Mouse (Mus musculus) CH12.LX (cell line): ENCODE data around the gene Anxa11.
"Not testable (repeated sequence)": the region's sequence is repeated elsewhere in the genome, so short reads cannot be mapped to it uniquely, and the experiment has no call there.

Experiments
- CTCF ChIP-seq, 2 experiments: IDR thresholded peaks in 1 of 2; conservative IDR thresholded peaks in 1 of 2; 2 replicates each; pipeline ENCODE4 v1.5.1; 2011 to 2012; ENCODE audit warnings: low read depth in 2 of 2, low read length in 2 of 2, improper control_type of control experiment in 1 of 2, inconsistent platforms in 1 of 2, mild to moderate bottlenecking in 1 of 2, moderate library complexity in 1 of 2
- E2F4 ChIP-seq: IDR thresholded peaks from 2 replicates; pipeline ENCODE4 v1.6.1; 2011; ENCODE audit warnings: low read depth, low read length, improper control_type of control experiment; ENCODE audit not compliant: insufficient replicate concordance
- HCFC1 ChIP-seq: IDR thresholded peaks from 2 replicates; pipeline ENCODE4 v1.6.1; 2012; ENCODE audit warnings: low read depth, mild to moderate bottlenecking, inconsistent platforms, low read length, improper control_type of control experiment
- KAT2A ChIP-seq: IDR thresholded peaks from 2 replicates; pipeline ENCODE4 v1.6.1; 2012; ENCODE audit warnings: low read length, improper control_type of control experiment, inconsistent platforms; ENCODE audit not compliant: insufficient replicate concordance
- POLR2A ChIP-seq: IDR thresholded peaks from 2 replicates; pipeline ENCODE4 v1.6.1; 2011; ENCODE audit warnings: low read depth, mild to moderate bottlenecking, improper control_type of control experiment, low read length
- TBP ChIP-seq: conservative IDR thresholded peaks from 2 replicates; pipeline ENCODE4 v1.6.1; 2011; ENCODE audit warnings: low read depth, low read length, improper control_type of control experiment
- ZC3H11A ChIP-seq: IDR thresholded peaks from 2 replicates; pipeline ENCODE4 v1.6.1; 2012; ENCODE audit warnings: low read depth, mild to moderate bottlenecking, inconsistent platforms, low read length, improper control_type of control experiment

- not testable (repeated sequence) for TF ChIP-seq CTCF (conservative IDR thresholded peaks at IDR 0.05 in 1 of 2, IDR thresholded peaks at IDR 0.05 in 1 of 2; ENCODE audit: low read depth in 2 of 2, low read length in 2 of 2); KAT2A; E2F4; ZC3H11A; POLR2A; HCFC1; TBP
These were observed 6.8 kb downstream of the Anxa11 start for GRCm38 (mm10) chr14:25848708-25849107.
